Mouse (Mus musculus) layer of hippocampus, postnatal 25 days (tissue): Measurements from ENCODE around the gene Klhl29. TPM values are rescaled to one million over a fixed set of nuclear protein-coding genes. Genes with fewer than 3 reads are reported as not detected.

ENCODE experiments used
- DNase-seq, 2 experiments: peaks; one replicate each; pipeline ENCODE4 v3.0.0; 2022; ENCODE audit warnings: mixed read lengths in 2 of 2, low spot score in 1 of 2; ENCODE audit errors: extremely low spot score in 1 of 2
- total RNA-seq, 2 experiments: library from RNA; stranded (reverse); gene quantifications; 2 replicates each; pipeline ENCODE4 v1.2.3; 2021

Klhl29 gene
- total RNA-seq = 10 to 100 TPM; 37.5 to 39.5 TPM

DNA sequence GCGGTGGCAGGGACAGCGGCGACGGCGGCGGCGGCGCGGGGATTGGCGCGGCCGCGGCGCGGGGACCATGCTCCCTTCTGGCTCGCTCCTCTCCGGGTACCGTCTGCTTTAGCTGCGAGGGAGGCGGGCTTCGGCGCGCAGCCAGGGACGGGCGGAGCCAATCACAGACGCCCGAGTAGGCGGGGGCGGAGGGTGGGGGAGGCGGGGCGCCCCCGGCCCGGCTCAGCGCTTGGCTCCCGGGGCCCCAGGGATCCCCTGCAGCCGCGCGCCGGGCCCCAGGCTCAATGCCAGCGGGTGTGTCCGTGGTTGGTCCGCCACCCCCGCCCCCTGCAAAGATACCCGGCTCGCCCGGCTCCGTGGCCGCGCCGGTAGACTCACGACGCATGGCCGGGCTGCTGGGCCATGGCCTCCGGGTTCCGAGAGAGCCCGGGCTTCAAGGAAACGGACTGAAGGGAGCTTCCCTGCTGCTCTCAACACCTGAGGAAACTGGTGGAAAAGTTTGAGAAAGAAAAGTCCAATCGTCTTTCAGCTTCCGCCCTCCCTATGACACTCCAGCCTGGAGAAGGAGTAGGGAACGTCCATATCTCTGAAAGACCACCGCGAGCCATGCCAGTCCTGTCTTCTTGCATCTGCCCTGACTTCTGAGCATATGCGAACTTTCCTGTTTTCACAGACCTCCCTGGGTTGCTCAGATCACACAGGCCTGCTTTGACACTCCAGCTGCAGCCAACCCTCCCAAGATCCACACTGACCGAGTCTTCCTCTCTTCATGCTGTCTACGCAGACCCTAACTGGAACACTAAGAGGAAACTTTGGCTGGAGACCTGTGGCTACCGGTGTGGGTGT is at the start of gene Klhl29:
Gene Klhl29, minus strand, starts transcription at position 67 of the 846 bp plus-strand sequence.
- peak in 1 of 2 experiments; percentile 84 for DNase-seq

GRCm38 (mm10) chr12:5425276-5425675 is 49.8 kb upstream of the Klhl29 start:
- DNase-seq = no peak

DNA sequence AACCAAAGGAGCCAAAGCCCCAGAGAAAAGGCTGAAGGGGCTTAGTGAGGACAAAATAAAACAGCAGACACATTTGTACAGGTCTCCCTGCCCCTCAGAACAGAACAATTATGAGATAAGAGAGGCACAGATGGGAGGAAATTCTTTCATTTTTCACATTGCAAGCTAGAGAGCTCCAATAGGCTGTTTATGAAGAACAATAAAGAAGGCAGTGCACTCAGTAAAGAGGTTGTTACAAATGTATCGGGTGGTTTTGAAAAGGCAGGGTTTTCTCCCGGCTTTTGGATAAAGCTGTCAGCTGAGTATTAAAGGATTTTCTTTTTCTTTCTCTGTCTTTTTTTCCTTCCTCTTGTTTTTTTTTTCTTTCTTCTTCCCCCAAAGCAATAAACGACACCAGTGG is 40.3 kb upstream of the Klhl29 start:
- DNase-seq = no peak

DNA sequence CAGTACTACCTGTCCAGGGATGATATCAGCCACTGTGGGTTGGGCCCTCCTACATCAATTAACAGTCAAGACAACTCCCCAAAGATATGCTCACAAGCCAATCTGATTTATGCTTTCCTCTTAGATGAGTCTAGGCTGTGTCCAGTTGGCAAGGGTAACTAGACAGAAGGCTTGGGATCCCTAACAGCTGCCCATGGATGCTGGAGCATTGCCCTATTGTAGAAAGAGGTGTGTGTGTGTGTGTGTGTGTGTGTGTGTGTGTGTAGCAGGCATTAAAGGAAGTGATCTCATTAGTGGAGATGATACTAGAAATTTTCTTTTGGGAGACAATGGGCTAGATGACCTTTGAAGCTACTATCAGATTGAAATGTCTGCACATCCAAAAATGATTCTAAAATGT is 38.5 kb upstream of the Klhl29 start:
- no peak for DNase-seq

GRCm38 (mm10) chr12:5411761-5412537 is 36.5 kb upstream of the Klhl29 start:
- DNase-seq = no peak

DNA sequence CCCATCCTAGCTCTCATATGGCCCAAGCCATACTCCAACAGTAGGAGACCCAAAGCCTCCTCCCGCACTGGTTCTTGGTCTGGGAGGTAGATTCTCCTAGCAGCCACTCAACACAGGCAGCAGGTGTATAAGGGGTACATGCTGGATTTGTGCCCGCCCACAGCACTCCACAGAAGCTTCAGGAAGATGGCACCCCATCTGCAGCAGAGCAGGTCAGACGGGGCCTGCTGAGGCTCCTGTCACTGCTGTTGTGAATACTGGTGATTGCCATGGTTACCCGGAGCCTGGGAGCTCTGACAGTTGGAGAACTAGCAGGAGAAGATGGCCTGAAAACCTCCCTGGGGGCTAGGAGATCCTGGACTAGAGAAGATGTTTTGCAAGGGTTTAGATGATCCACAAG is 35.9 kb upstream of the Klhl29 start:
- DNase-seq = no peak

- peak; percentile 83 to 93 for DNase-seq
These were observed 35.1 kb upstream of the Klhl29 start for GRCm38 (mm10) chr12:5410391-5411115.

GRCm38 (mm10) chr12:5407175-5407574 is 31.7 kb upstream of the Klhl29 start:
- no peak for DNase-seq

- DNase-seq = no peak
These were observed 21.9 kb upstream of the Klhl29 start for GRCm38 (mm10) chr12:5397423-5397822.

- DNase-seq = no peak
These were observed 19.7 kb upstream of the Klhl29 start for GRCm38 (mm10) chr12:5395188-5395587.

- DNase-seq = no peak
These were observed 11.6 kb upstream of the Klhl29 start for GRCm38 (mm10) chr12:5387112-5387511.

DNA sequence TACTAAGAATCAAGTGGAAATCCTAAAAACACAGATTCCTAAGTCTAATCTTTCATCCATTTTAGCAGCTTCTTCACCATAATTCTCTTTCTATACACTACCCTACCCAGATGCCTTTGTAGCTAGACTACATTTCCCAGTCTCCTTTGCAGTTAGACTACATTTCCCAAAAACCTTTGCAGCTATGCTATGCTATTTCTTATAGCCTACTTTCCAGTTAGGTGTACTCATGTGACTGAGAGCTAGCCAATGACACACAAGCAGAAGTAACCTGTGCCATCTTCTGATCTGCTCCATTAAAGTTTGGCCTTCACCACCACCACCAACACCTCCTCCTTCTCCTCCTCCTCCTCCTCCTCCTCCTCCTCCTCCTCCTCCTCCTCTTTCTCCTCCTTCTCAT is 11.2 kb upstream of the Klhl29 start:
- DNase-seq = no peak

GRCm38 (mm10) chr12:5381694-5382093 is 6.2 kb upstream of the Klhl29 start:
- no peak for DNase-seq

DNA sequence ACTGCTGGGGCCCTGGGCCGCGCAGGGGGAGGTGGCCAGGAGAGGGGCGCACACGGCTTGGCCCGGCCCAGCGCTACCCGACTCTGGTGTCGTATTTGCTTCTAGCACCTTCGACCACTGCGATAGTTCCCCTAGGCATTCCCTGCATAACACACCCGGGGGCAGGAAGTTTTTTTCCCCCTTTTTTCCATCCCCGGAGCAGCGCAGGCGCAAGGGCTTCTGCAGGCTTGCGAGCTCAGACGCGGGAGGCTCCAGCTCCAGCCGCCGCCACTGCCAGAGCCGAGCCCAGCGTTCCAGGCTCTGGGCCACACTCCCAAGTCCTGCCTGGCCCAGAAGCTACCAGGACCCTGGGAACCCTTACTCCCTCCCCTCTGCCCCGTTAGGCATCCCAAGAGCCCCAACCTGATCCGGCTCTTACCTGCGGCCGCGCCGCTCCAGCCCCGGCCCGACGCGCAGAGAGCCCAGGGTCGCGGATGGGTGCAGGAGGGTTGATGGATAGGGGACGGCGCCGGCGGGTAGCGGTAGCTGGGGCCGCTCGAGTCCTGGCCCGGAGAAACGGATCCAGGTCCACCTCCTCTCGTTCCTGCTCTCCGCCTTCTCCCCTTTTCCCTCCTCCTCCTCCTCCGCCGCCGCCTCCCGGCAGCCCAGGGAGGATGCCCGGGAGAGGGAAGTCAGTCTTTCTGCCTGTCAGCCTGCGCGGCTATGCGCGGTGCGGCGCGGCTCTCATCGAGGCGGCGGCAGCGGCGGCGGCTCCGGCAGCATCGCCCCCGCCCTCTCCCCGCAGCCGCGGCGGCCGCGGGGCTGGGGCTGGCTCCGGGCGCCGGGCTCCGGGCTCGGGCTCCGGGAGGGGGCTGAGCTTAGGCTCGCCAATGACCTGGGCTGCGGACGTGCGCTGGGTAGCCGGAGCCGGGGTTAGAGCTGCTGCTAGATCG is 532 bp downstream of the Klhl29 start:
- peak; percentile 49 to 85 for DNase-seq

DNA sequence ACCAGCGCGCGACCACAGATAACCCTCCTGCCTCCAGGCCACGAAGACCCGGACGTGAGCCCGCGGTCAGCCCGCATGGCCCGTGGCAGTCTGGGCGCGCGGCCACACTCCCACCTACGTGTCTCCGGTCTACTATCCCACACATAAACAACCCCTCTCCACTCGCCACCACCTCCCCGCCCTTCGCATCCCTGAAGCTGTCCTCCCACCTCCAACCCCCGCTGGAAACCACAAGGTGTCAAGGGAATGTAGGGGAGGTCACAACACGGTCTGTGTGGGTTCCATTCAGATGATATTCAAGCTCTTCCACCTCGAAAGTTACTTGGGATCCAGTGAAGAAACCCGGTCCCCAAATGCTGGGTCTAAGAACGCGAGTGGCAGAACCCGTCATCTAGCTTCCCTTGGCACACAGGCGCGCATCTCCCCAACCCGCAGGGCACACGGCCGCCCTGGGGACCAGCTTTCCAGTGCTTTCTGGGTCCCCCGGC is 1.2 kb downstream of the Klhl29 start:
- DNase-seq = peak in 1 of 2 experiments; percentile 38

DNA sequence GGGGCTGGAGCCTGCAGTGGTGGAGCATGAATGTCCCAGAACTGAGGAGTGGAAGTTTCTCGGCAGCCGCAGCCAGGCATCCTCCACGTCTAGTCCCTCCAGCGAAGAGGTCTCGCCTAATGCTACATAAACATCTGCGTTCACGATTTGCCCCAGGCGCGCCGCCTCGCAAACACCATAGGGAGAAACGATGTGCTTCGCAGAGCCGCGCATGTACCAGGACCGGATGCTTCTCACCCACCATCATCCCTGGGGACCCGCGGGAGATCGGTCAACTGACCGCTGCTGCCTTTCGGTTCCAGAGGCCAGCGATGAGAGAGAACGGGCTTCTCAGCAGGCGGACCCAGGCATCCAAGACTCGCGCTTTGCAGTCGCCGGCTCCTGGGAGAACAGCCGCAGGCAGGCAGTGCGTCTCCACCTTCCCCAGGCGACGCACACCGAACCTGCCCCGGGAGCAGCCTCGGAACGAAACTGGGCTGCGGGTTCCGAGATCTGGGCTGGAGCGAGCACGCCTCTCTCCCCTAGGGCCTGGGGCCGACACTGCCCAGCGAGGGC is 1.8 kb downstream of the Klhl29 start:
- peak; percentile 32 to 47 for DNase-seq

DNA sequence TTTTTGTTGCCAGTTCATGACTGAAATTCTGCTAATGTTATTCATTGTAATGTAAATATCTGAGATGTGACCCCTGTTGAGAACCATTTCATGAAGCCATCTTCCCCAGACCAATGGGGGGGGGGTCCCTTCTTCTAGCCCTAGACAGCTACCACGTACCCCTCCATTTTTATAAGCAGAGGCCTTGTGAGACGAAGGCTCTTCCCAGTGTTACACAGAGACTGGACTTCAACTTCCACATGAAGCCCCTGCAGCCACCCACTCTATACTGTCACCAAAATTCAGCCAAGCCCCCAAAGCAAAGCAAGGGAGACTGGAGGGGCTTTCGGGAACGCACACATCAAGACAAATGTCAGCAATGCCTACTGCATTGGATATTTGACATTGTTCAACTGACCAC is 6.1 kb downstream of the Klhl29 start:
- no peak for DNase-seq

GRCm38 (mm10) chr12:5364836-5365235 is 10.6 kb downstream of the Klhl29 start:
- no peak for DNase-seq

DNA sequence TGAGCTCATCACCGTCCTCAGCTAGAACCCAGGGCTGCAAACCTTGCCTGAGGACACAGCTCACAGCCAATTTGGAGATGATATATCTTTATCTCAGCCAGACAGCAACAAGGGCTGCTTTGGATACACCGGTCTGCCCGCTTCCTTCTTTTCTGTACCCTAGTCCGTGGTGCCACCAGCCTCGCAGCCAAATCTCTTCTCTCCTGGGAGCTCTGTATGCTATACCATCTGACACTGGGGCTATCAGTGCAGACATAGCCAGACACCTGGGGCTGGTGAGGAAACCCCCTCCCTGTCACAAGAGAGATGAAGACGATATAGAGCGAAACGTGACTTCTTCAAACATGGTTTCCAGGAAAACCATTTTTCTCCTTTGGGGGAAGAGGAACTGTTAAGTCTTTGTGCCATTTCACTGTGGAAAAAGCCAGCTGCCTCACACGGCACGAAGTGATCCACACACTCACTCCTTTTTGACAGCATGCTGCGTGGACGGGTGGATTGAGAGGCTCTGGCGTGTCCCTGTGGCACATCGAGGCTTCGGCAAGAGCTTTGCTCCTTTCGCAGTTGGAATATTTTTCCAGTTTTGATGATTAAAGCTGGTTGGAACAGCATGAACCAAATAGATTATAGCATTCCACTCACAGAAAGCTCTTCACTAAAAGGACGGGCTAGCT is 11.4 kb downstream of the Klhl29 start:
- DNase-seq = no peak
